Mouse (Mus musculus): ENCODE measurements around the gene Fam19a3. TPM values are rescaled to one million over a fixed set of nuclear protein-coding genes. Genes with fewer than 3 reads are reported as not detected.

Fam19a3 gene
- polyA plus RNA-seq, 1 experiment from 2014 or later, result not detected

- Histone ChIP-seq H3K9ac (replicated peaks) (0 out of 2 replicates have a peak overlapping the region, but pooled peaks have one; percentile 41), H3K4me2 (replicated peaks) (peak overlapping the region; percentile 93), H3K36me3 (0 out of 2 replicates have a peak, but pooled peaks cover 5% of the 10 kb centered on the region), H3K9me3 (no peaks in the 10 kb centered on the region), H3K4me1 (replicated peaks) (peaks cover 49% of the 10 kb centered on the region), H3K27me3 (peaks cover 37% of the 10 kb centered on the region), H3K27ac (no peak overlapping the region), H3K4me3 (replicated peaks) (peak overlapping the region; percentile 11; the same call in 1 of the 2 replicates)
- 32% methylated on average over 4 of the region's 4 CpGs for whole genome bisulfite sequencing
- ATAC-seq, result no peak
Observed at GRCm38 (mm10) chr3:104791017-104791416, 9.4 kb upstream of the Fam19a3 start.

GRCm38 (mm10) chr3:104790401-104790937, 8.8 kb upstream of the Fam19a3 start:
- Histone ChIP-seq H3K27me3 (peaks cover 42% of the 10 kb centered on the region), H3K36me3 (0 out of 2 replicates have a peak, but pooled peaks cover 2% of the 10 kb centered on the region), H3K27ac (no peak overlapping the region), H3K4me2 (replicated peaks) (peak overlapping the region; percentile 93), H3K4me3 (replicated peaks) (peak overlapping the region; percentile 56), H3K4me1 (replicated peaks) (peaks cover 49% of the 10 kb centered on the region), H3K9ac (replicated peaks) (peak overlapping the region; percentile 41), H3K9me3 (no peaks in the 10 kb centered on the region)
- no peak for ATAC-seq
- 25% methylated on average over 6 of the region's 6 CpGs for WGBS

- peaks cover 43% of the 10 kb centered on the region for H3K4me1 ChIP-seq (replicated peaks)
- WGBS, result 42% methylated on average over 13 of the region's 13 CpGs
- H3K27me3 ChIP-seq, result peaks cover 48% of the 10 kb centered on the region
- H3K4me3 ChIP-seq (replicated peaks), result peak overlapping the region; percentile 56
- H3K4me2 ChIP-seq (replicated peaks), result peak overlapping the region; percentile 93
- ATAC-seq, result no peak
- peak overlapping the region; percentile 41 for H3K9ac ChIP-seq (replicated peaks)
- no peaks in the 10 kb centered on the region for H3K36me3 ChIP-seq
- H3K9me3 ChIP-seq, result no peaks in the 10 kb centered on the region
- H3K27ac ChIP-seq, result no peak overlapping the region
Observed at GRCm38 (mm10) chr3:104789822-104790221, 8.2 kb upstream of the Fam19a3 start.

GRCm38 (mm10) chr3:104789312-104789605, 7.6 kb upstream of the Fam19a3 start:
- peak overlapping the region; percentile 72 for H3K9ac ChIP-seq (replicated peaks)
- no peaks in the 10 kb centered on the region for H3K36me3 ChIP-seq
- H3K9me3 ChIP-seq, result no peaks in the 10 kb centered on the region
- H3K4me3 ChIP-seq (replicated peaks), result peak overlapping the region; percentile 56
- whole genome bisulfite sequencing, result 5% methylated on average over 10 of the region's 10 CpGs
- peaks cover 39% of the 10 kb centered on the region for H3K4me1 ChIP-seq (replicated peaks)
- no peak; the same call in 1 of the 2 replicates for ATAC-seq
- peaks cover 54% of the 10 kb centered on the region for H3K27me3 ChIP-seq
- peak overlapping the region; percentile 93 for H3K4me2 ChIP-seq (replicated peaks)
- no peak overlapping the region for H3K27ac ChIP-seq

- under 1% methylated on average over 34 of the region's 52 CpGs for WGBS
- peaks cover 59% of the 10 kb centered on the region for H3K27me3 ChIP-seq
Observed at GRCm38 (mm10) chr3:104788561-104789311, 7.1 kb upstream of the Fam19a3 start.

GRCm38 (mm10) chr3:104788075-104788474, 6.4 kb upstream of the Fam19a3 start, which contains the start of gene Rhoc:
Rhoc (plus strand) TSS chr3:104788375.
- no peak for ATAC-seq
- WGBS, result 27% methylated on average over 3 of the region's 3 CpGs
- peaks cover 66% of the 10 kb centered on the region for H3K27me3 ChIP-seq

More at GRCm38 (mm10) chr3:104788561-104789311, 7.1 kb upstream of the Fam19a3 start:
- Histone ChIP-seq H3K9me3 (no peaks in the 10 kb centered on the region), H3K4me1 (replicated peaks) (peaks cover 33% of the 10 kb centered on the region), H3K4me2 (replicated peaks) (peak overlapping the region; percentile 93), H3K4me3 (replicated peaks) (peak overlapping the region; percentile 56), H3K9ac (replicated peaks) (peak overlapping the region; percentile 72), H3K36me3 (no peaks in the 10 kb centered on the region), H3K27ac (0 out of 2 replicates have a peak overlapping the region, but pooled peaks have one; percentile 7)
- peak; percentile 83 for ATAC-seq

GRCm38 (mm10) chr3:104785284-104785683, 3.6 kb upstream of the Fam19a3 start:
- Histone ChIP-seq H3K9ac (replicated peaks) (no peak overlapping the region), H3K4me3 (replicated peaks) (no peak overlapping the region), H3K27ac (no peak overlapping the region), H3K9me3 (no peaks in the 10 kb centered on the region), H3K36me3 (no peaks in the 10 kb centered on the region), H3K27me3 (peaks cover 88% of the 10 kb centered on the region), H3K4me1 (replicated peaks) (peaks cover 35% of the 10 kb centered on the region), H3K4me2 (replicated peaks) (no peak overlapping the region)
- no peak for ATAC-seq
- 91% methylated on average over 6 of the region's 6 CpGs for WGBS

More at GRCm38 (mm10) chr3:104788075-104788474, 6.4 kb upstream of the Fam19a3 start, which contains the start of gene Rhoc:
- no peaks in the 10 kb centered on the region for H3K36me3 ChIP-seq
- H3K9ac ChIP-seq (replicated peaks), result peak within 1 kb of the TSS; percentile 72
- no peaks in the 10 kb centered on the region for H3K9me3 ChIP-seq
- peaks cover 29% of the 10 kb centered on the region for H3K4me1 ChIP-seq (replicated peaks)
- H3K27ac ChIP-seq, result 0 out of 2 replicates have a peak within 1 kb of the TSS, but pooled peaks have one; percentile 7
- peak within 1 kb of the TSS; percentile 56 for H3K4me3 ChIP-seq (replicated peaks)
- peak within 1 kb of the TSS; percentile 93 for H3K4me2 ChIP-seq (replicated peaks)

GRCm38 (mm10) chr3:104783971-104784500, 2.4 kb upstream of the Fam19a3 start:
- peaks cover 23% of the 10 kb centered on the region for H3K4me1 ChIP-seq (replicated peaks)
- H3K9me3 ChIP-seq, result no peaks in the 10 kb centered on the region
- H3K27ac ChIP-seq, result no peak overlapping the region
- no peak overlapping the region for H3K4me2 ChIP-seq (replicated peaks)
- H3K9ac ChIP-seq (replicated peaks), result no peak overlapping the region
- ATAC-seq, result no peak
- H3K36me3 ChIP-seq, result no peaks in the 10 kb centered on the region
- no peak overlapping the region for H3K4me3 ChIP-seq (replicated peaks)
- peaks cover 88% of the 10 kb centered on the region for H3K27me3 ChIP-seq
- WGBS, result 47% methylated on average over 14 of the region's 14 CpGs

GRCm38 (mm10) chr3:104782061-104782681, 531 bp upstream of the Fam19a3 start:
- H3K36me3 ChIP-seq, result no peaks in the 10 kb centered on the region
- peaks cover 100% of the 10 kb centered on the region for H3K27me3 ChIP-seq
- no peaks in the 10 kb centered on the region for H3K9me3 ChIP-seq
- no peak overlapping the region; the same call in 1 of the 2 replicates for H3K9ac ChIP-seq (replicated peaks)
- no peak for ATAC-seq
- peak overlapping the region; percentile 77 for H3K4me2 ChIP-seq (replicated peaks)
- H3K4me3 ChIP-seq (replicated peaks), result peak overlapping the region; percentile 46
- H3K27ac ChIP-seq, result no peak overlapping the region
- WGBS, result 12% methylated on average over 12 of the region's 12 CpGs
- H3K4me1 ChIP-seq (replicated peaks), result peaks cover 18% of the 10 kb centered on the region

GRCm38 (mm10) chr3:104780561-104781420, 849 bp downstream of the Fam19a3 start, which contains the start of gene Ppm1j:
Ppm1j (plus strand) TSS chr3:104781056.
- peak within 1 kb of the TSS; percentile 61 for H3K9ac ChIP-seq (replicated peaks)
- peaks cover 20% of the 10 kb centered on the region for H3K4me1 ChIP-seq (replicated peaks)
- no peak within 1 kb of the TSS for H3K27ac ChIP-seq
- peak within 1 kb of the TSS; percentile 77 for H3K4me2 ChIP-seq (replicated peaks)
- no peaks in the 10 kb centered on the region for H3K36me3 ChIP-seq
- peak within 1 kb of the TSS; percentile 46 for H3K4me3 ChIP-seq (replicated peaks)
- ATAC-seq, result peak; percentile 35
- 1% methylated on average over 56 of the region's 56 CpGs for whole genome bisulfite sequencing
- no peaks in the 10 kb centered on the region for H3K9me3 ChIP-seq
- peaks cover 100% of the 10 kb centered on the region for H3K27me3 ChIP-seq

GRCm38 (mm10) chr3:104779949-104780348, 1.7 kb downstream of the Fam19a3 start:
- no peak; the same call in 1 of the 2 replicates for ATAC-seq
- no peak overlapping the region for H3K27ac ChIP-seq
- peaks cover 97% of the 10 kb centered on the region for H3K27me3 ChIP-seq
- 0% methylated on average over 7 of the region's 7 CpGs for WGBS
- no peak overlapping the region for H3K4me3 ChIP-seq (replicated peaks)
- H3K9ac ChIP-seq (replicated peaks), result no peak overlapping the region
- H3K4me2 ChIP-seq (replicated peaks), result no peak overlapping the region
- H3K4me1 ChIP-seq (replicated peaks), result peaks cover 20% of the 10 kb centered on the region
- no peaks in the 10 kb centered on the region for H3K9me3 ChIP-seq
- H3K36me3 ChIP-seq, result no peaks in the 10 kb centered on the region
